Mouse (Mus musculus) limb, embryonic 14.5 days (tissue): ENCODE data around the gene Ildr1. TPM values are rescaled to one million over a fixed set of nuclear protein-coding genes. Genes with fewer than 3 reads are reported as not detected.

Experiments
- ATAC-seq: fragments of 200-750 bp; cut with Nextera tagmentation; 2 replicates; pipeline ENCODE4 v1.8.0; 2017; ENCODE audit warnings: low read depth, moderate number of reproducible peaks, moderate TSS enrichment; ENCODE audit not compliant: low FRiP score
- DNase-seq: peaks from one replicate; pipeline ENCODE4 v3.0.0-alpha.2; 2015; ENCODE audit warnings: low spot score
- H3K27ac ChIP-seq: fragments of 300-500 bp; sonication (generic); replicated peaks from 2 replicates; pipeline ENCODE4 v1.5.1; 2014; ENCODE audit warnings: low read depth, mild to moderate bottlenecking, low read length, moderate library complexity, mixed read lengths
- H3K27me3 ChIP-seq: fragments of 300-500 bp; sonication (generic); 2 replicates; pipeline ENCODE4 v1.6.1; 2014; ENCODE audit warnings: low read length, mixed read lengths; ENCODE audit not compliant: control insufficient read depth, insufficient read depth
- H3K36me3 ChIP-seq: fragments of 300-500 bp; sonication (generic); 2 replicates; pipeline ENCODE4 v1.6.1; 2014; ENCODE audit warnings: mild to moderate bottlenecking, low read length, moderate library complexity, mixed read lengths; ENCODE audit not compliant: control insufficient read depth, insufficient read depth
- H3K4me1 ChIP-seq: fragments of 300-500 bp; sonication (generic); 2 replicates; pipeline ENCODE4 v1.6.1; 2014; ENCODE audit warnings: antibody characterized with exemption, low read length, mixed read lengths; ENCODE audit not compliant: control insufficient read depth, insufficient read depth
- H3K4me2 ChIP-seq: fragments of 300-500 bp; sonication (generic); replicated peaks from 2 replicates; pipeline ENCODE4 v1.6.1; 2014; ENCODE audit warnings: low read depth, mild to moderate bottlenecking, low read length, moderate library complexity; ENCODE audit not compliant: severe bottlenecking
- H3K4me3 ChIP-seq: fragments of 300-500 bp; sonication (generic); replicated peaks from 2 replicates; pipeline ENCODE4 v1.5.1; 2014; ENCODE audit warnings: low read length
- H3K9ac ChIP-seq: fragments of 300-500 bp; sonication (generic); 2 replicates; pipeline ENCODE4 v1.6.1; 2014; ENCODE audit warnings: mild to moderate bottlenecking, low read depth, low read length, moderate library complexity; ENCODE audit not compliant: severe bottlenecking
- H3K9me3 ChIP-seq: fragments of 300-500 bp; sonication (generic); 2 replicates; pipeline ENCODE4 v1.6.1; 2016; ENCODE audit warnings: low read length; ENCODE audit not compliant: control insufficient read depth
- POLR2A ChIP-seq: fragments of 200-500 bp; IDR thresholded peaks from 2 replicates; pipeline ENCODE4 v1.8.0; 2012; ENCODE audit warnings: inconsistent platforms, mild to moderate bottlenecking, moderate library complexity, borderline replicate concordance; ENCODE audit not compliant: insufficient read depth, insufficient read length; ENCODE audit errors: extremely low read depth
- WGBS: fragments of 180-500 bp; shearing (Covaris S2); extraction: QIAGEN DNeasy Blood & Tissue Kit; methylation state at CpG from one replicate; pipeline ENCODE4 v1.1.7; 2014; 5-methylcytosine and 5-hydroxymethylcytosine counted together
- polyA plus RNA-seq, 2 experiments: library from polyadenylated mRNA; depleted of rRNA in 1 of 2; stranded (reverse) in 1 of 2; unstranded in 1 of 2; fragments of >200 nt; fragmentation: Nextera tagmentation in 1 of 2; extraction: Ambion mirVana in 1 of 2; gene quantifications; 2 replicates each; pipeline versions ENCODE4 v1.2.1 to v1.2.3; 2012 to 2014

The Ildr1 gene
- 0.92 and 0.97 TPM in 2 replicates for polyA plus RNA-seq (2012; rRNA removed)
- polyA plus RNA-seq (2014; fragmentation: Nextera tagmentation; extraction: Ambion mirVana), result 1.3 and 1.6 TPM in 2 replicates

DNA sequence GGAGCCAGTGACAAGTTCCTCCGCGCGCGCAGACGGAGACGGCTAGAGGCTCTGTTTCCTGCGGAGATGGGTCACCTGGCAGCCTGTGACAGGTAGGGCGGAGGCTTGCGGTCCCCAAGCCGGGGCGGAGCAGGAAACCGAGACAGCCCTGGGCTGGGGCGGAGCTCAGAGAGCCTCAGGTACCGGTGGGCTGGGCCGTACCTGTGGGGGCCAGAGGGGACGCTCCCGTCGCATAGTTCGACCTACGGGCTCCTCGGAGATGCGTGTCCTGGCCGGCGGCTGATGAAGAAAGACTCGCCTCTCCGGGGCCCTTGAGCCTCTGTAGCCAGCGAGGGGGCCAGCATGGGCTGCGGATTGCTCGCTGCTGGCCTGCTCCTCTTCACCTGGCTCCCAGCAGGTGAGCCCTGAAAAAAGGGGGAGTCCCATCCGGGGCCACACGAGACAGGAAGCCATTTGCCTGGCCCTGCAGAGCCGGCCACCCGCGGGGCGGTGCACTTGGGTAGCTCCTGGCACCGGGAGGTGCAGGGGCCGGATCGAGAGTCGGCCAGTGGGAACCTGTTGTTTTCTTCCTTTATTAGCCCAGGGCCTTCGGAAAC, at the start of gene Ildr1:
Gene Ildr1, plus strand, starts transcription at position 161 of the 596 bp plus-strand sequence.
- ATAC-seq (no peak), DNase-seq (peak; percentile 3)
- peaks cover 6% of the 10 kb centered on the region for H3K4me1 ChIP-seq
- peak within 1 kb of the TSS; percentile 40 for H3K4me3 ChIP-seq
- H3K36me3 ChIP-seq, result no peaks in the 10 kb centered on the region
- H3K27me3 ChIP-seq, result no peaks in the 10 kb centered on the region; the same call in 1 of the 2 replicates
- H3K9me3 ChIP-seq, result no peaks in the 10 kb centered on the region
- TF ChIP-seq POLR2A, result no peak
- peak within 1 kb of the TSS; percentile 36; the same call in 1 of the 2 replicates for H3K9ac ChIP-seq
- peak within 1 kb of the TSS; percentile 75 for H3K4me2 ChIP-seq
- under 1% methylated on average over 30 of the region's 40 CpGs for WGBS
- H3K27ac ChIP-seq, result no peak within 1 kb of the TSS

DNA sequence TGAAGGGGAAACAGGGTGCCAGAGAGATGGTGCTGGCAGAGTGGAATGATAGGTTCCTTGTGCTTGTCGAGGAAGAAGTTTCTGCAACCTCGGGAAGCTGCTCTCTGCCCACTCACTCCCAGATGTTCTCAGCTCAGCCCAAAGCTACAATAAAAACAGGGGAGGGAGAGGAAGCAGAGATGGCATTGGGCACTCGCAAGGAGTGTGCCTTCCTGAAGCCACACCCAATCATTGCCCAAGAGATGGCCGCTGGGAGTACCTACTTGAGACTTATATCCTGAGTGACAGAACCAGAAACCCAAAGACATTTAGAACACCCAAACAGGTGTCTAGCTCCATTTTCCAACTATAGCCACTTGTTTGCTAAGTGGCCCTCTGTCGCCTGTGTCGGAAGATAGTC, 48.7 kb upstream of the Ildr1 start:
- H3K9ac ChIP-seq, result no peak overlapping the region
- no peak overlapping the region for H3K4me3 ChIP-seq
- no peak for TF ChIP-seq POLR2A
- no peaks in the 10 kb centered on the region for H3K27me3 ChIP-seq
- no peak overlapping the region for H3K4me2 ChIP-seq
- H3K4me1 ChIP-seq, result no peaks in the 10 kb centered on the region
- H3K9me3 ChIP-seq, result no peaks in the 10 kb centered on the region
- no peak for ATAC-seq
- H3K27ac ChIP-seq, result no peak overlapping the region
- 79% methylated on average over 6 of the region's 6 CpGs for WGBS
- no peak for DNase-seq
- no peaks in the 10 kb centered on the region for H3K36me3 ChIP-seq

DNA sequence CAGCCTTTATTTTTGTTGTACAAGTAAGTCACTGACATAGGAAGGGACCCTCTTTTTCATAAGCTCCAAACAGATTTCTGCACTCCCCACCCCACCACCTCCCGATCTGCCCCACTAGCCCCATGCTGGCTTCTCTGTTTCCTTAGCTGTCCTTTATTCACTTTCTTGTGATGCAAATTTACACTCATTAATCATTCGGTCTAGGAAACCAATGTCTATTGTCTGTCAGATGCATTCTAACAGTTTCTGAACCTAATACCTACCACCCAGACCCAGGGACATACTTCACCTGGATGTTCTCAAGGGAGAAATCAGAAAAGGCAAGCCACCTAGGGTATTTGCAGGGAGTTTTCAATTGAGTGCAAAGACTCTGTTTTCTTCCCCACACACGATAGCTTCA, 44.5 kb upstream of the Ildr1 start:
- WGBS, result 50% methylated on average over 3 of the region's 3 CpGs
- no peak for TF ChIP-seq POLR2A
- Histone ChIP-seq H3K9ac (no peak overlapping the region), H3K9me3 (no peaks in the 10 kb centered on the region), H3K36me3 (no peaks in the 10 kb centered on the region), H3K27ac (no peak overlapping the region), H3K27me3 (no peaks in the 10 kb centered on the region), H3K4me2 (no peak overlapping the region), H3K4me1 (no peaks in the 10 kb centered on the region), H3K4me3 (no peak overlapping the region)
- ATAC-seq (no peak), DNase-seq (no peak)

DNA sequence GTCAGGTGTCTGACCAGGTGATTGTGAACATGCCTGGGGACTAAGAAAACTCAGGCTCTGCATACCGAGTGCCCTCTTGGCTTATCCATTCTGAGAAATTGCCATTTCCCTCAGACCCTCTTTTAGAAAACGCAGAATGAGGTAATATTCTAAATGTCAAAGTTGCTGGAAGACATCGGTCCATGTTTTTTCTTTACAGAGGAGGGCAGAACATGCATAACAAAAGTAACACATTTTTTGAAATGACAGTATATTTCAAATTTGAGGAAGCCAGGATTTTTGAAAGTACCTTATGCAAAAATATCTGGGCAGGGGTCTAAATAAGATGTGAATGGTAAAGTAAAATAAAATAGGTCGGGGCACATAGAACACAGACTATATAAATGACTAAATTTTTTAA, 43.3 kb upstream of the Ildr1 start:
- no peak for TF ChIP-seq POLR2A
- Histone ChIP-seq H3K9me3 (no peaks in the 10 kb centered on the region), H3K27ac (no peak overlapping the region), H3K4me3 (no peak overlapping the region), H3K27me3 (no peaks in the 10 kb centered on the region), H3K36me3 (no peaks in the 10 kb centered on the region), H3K4me1 (no peaks in the 10 kb centered on the region), H3K4me2 (no peak overlapping the region), H3K9ac (no peak overlapping the region)
- DNase-seq (no peak), ATAC-seq (no peak)
- 88% methylated on average over 4 of the region's 4 CpGs for WGBS

DNA sequence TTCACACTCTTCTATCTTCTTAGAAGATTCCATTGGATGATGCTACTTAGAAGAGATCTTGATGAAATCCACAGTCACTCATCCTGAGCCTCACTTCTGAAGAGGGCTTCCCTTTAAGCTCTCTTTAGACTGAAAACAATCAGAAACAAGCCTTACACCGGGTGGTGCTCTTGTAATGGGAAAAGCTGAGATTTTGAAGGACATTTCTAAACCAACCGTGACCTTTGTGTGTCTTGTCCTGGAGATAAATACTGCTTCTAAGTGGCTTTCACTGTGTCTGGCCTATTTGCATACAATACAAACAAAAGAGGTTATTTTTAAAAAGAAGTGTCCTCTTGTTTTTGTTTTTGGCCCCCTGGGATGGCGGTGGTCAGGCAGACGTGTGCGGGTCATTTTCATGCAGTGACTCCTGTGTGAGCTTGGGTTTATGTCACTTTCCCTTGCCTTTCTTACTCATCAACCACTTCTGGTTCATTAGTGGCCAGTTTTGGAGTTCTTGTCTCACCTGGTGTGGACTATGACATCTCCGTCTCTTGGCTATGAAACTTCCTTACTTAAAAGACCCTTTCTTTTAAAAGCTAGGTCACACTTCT, 42.5 kb upstream of the Ildr1 start:
- no peaks in the 10 kb centered on the region for H3K4me1 ChIP-seq
- no peak overlapping the region for H3K4me3 ChIP-seq
- H3K9me3 ChIP-seq, result no peaks in the 10 kb centered on the region
- no peak for TF ChIP-seq POLR2A
- ATAC-seq (no peak), DNase-seq (no peak)
- no peak overlapping the region for H3K27ac ChIP-seq
- H3K27me3 ChIP-seq, result no peaks in the 10 kb centered on the region
- H3K9ac ChIP-seq, result no peak overlapping the region
- 75% methylated on average over 6 of the region's 6 CpGs for WGBS
- no peaks in the 10 kb centered on the region for H3K36me3 ChIP-seq
- H3K4me2 ChIP-seq, result no peak overlapping the region

DNA sequence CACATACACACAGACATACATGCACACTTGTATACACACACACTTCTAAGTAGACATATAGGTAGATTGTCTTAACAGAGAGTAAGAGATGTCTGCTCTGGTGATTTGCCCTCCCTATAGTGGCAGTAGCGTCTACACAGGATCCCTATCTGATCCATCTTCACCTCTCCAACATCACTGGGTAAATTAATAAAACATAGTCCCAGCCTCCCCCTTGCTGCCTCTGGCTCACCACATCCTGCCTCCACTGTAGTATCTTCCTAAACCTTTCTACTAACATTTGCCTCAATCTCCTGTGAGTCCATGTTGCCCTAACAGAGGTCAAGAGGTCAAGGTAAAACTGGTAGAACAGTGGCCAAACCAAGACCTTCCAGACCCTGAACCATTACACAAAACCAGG, 38.6 kb upstream of the Ildr1 start:
- Histone ChIP-seq H3K36me3 (no peaks in the 10 kb centered on the region), H3K9me3 (no peaks in the 10 kb centered on the region), H3K4me2 (no peak overlapping the region), H3K27ac (no peak overlapping the region), H3K27me3 (no peaks in the 10 kb centered on the region), H3K4me3 (no peak overlapping the region), H3K9ac (no peak overlapping the region), H3K4me1 (no peaks in the 10 kb centered on the region)
- ATAC-seq (no peak), DNase-seq (no peak)
- no peak for TF ChIP-seq POLR2A
- WGBS, result 88% methylated on average over 1 of the region's 1 CpGs
